Mouse (Mus musculus) liver, postnatal 0 days (tissue): ENCODE results near the gene Mob3b.

Experiments used
- CTCF ChIP-seq: sonication (generic); IDR thresholded peaks from 2 replicates; pipeline ENCODE4 v1.5.1; 2016; ENCODE audit warnings: antibody characterized with exemption, low read depth
- EP300 ChIP-seq: IDR thresholded peaks from 2 replicates; pipeline ENCODE4 v1.6.1; 2016; ENCODE audit warnings: antibody characterized with exemption, low read depth, mild to moderate bottlenecking

DNA sequence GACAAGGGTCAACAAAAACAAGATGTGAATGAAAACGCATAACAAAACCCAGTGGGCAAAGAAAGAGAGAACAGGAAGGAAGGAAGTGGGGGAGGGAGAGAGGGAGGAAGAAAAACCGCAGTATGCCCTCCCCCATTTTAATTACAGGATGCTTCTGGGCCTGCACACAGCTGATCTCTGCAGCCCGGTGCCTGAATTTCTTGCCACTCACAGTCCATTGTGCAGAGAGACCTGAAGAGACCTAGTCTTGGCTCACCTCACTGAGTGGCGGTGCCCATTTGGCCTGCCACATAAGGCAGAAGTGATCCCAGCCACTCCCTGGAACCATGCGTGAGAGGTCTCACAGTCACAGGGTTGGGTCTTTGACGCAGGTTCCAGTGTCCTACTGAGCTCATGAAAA is 19.2 kb downstream of the Mob3b start:
- TF ChIP-seq EP300 (no peak), CTCF (no peak)
